Mouse (Mus musculus): ENCODE data around the gene Nr4a1. TPM values are rescaled to one million over a fixed set of nuclear protein-coding genes. Genes with fewer than 3 reads are reported as not detected.

The Nr4a1 gene
- polyA plus RNA-seq, 1 experiment, result 136 TPM

DNA sequence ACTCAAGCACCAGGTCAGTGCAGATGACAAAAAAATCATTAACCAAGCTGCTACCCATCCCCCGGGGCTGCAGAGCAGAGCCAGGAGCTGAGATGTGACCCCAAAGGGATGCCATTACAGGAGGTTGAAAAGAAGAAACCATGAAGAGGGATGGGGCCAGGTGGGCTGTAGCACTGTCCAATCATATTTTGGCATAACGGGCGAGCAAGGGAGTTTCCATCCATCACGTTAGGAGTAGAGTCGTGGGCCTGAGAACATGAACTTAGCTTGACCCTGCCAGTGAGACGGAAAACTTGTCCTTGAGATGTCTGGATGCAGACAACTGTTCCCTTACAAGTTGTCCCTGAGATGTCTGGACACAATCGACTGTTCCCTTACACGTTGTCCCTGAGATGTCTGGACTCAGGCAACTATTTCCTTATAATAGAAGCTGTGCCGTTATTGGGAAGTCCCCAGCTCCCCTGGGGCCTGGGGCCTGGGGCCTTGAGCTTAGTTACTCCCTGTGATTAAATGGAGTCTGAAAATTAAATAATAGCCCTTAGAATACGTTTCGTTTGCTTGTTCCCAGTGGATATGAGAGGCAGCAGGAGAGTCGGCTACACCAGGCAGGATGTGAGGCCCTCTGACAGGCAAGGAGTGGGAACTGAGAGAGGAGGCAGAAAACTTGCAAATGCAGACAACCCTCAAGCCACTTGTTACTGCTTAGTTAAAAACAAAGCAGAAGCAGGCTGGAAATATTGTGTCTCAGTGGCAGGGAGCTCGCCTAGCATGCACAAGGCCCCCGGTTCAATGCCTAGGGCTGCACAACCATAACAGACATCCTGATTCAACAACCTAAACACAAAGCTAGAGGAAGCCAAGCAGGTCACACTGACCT, 65.1 kb downstream of the Nr4a1 start:
- H3K27ac ChIP-seq (replicated peaks; ENCODE audit: low read depth, low read length), result peak overlapping the region; percentile 67
- H3K4me1 ChIP-seq (ENCODE audit: control insufficient read depth, insufficient read depth, insufficient read length, low read length), result peaks cover 33% of the 10 kb centered on the region
- H3K4me3 ChIP-seq (ENCODE audit: insufficient read depth, low read depth, low read length), result no peak overlapping the region

DNA sequence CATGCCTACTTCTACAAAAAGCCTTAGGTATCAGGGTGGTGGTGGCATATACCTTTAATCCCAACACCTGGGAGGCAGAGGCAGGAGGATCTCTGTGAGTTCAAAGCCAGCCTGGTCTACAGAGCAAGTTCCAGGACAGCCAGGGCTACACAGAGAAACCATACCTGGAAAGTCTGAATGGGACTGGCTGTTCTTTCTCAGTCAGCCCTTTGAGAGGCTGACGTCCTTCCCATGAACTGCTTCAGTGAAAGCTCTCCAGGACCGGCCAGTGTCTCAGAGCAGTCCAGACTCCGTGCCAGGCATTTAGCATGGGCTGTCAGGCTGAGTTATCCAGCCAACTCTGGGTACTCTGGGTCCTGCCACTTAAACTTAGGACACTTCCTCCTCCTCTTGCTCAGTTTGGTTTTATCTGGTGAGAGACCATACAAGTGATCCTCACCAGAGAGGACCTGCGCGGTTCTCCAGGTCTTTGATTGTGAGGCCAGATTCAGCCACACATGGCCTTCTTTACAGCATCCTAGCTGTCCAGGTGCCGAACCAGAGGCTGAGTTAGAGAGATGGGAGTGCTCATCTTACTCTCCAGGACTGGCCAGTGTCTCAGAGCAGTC, 66.0 kb downstream of the Nr4a1 start:
- peak overlapping the region; percentile 40 for H3K27ac ChIP-seq (replicated peaks; ENCODE audit: low read depth, low read length)

DNA sequence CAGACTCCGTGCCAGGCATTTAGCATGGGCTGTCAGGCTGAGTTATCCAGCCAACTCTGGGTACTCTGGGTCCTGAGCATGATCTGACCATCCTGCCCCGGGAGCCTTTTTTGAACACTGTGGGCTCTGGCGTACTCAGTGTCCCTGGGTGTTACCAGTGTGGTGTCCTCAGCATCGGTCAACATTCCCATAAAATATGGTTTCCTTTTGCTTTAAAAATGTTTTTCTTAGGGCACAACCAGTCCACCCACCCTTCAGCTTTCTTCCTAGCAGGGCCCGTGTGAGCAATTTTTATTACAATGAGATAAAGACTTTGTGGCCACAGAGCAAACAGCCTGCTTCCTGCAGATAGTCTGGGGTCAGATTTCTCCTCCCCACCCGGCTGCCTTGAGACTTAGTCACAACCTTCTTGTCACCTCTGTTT, 66.6 kb downstream of the Nr4a1 start:
- H3K27ac ChIP-seq (replicated peaks; ENCODE audit: low read depth, low read length), result peak overlapping the region; percentile 40
- peaks cover 33% of the 10 kb centered on the region for H3K4me1 ChIP-seq (ENCODE audit: control insufficient read depth, insufficient read depth, insufficient read length, low read length)
- no peak overlapping the region for H3K4me3 ChIP-seq (ENCODE audit: insufficient read depth, low read depth, low read length)

More for the DNA sequence above, 66.0 kb downstream of the Nr4a1 start:
- no peak overlapping the region for H3K4me3 ChIP-seq (ENCODE audit: insufficient read depth, low read depth, low read length)
- peaks cover 33% of the 10 kb centered on the region for H3K4me1 ChIP-seq (ENCODE audit: control insufficient read depth, insufficient read depth, insufficient read length, low read length)

DNA sequence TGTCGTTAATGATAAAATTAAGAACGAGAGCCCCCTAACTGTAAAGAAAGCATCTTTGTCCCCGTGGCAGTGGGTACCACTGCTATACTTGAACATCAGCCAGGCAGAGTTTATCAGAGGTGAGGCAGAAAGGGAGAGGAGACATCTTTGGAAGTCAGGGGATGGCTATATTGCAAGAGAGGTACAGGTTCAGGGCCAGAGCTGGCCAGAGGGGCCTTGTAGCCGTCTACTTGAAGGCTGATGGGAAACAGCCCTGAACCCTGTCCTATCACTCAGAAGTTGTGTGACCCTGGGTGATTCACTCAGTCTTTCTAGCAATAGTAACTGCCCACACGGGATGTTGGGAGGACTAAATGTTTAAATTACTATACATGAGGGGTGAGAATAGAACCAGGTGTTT, 67.1 kb downstream of the Nr4a1 start:
- Histone ChIP-seq H3K27ac (replicated peaks; ENCODE audit: low read depth, low read length) (no peak overlapping the region), H3K4me1 (ENCODE audit: control insufficient read depth, insufficient read depth, insufficient read length, low read length) (peaks cover 33% of the 10 kb centered on the region), H3K4me3 (ENCODE audit: insufficient read depth, low read depth, low read length) (no peak overlapping the region)

DNA sequence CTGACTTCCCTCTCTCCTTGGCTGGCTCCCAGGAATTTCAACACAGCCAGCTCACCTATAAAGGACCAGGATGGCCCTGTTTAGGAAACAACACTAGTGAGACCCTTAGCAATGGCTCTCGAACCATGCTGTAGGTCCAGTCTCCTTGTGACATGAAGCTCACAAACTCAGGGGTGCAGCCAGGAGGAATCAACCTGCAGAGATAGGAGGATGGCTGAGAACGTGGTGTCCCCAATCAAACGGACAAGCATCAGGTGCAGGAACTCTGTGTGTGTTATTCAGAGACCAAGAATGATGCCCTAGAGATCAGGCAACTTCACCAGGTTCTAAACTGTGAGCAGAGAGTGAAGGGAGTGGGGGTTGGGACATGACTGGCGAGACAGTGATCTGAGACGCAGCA, 68.0 kb downstream of the Nr4a1 start:
- H3K4me3 ChIP-seq (ENCODE audit: insufficient read depth, low read depth, low read length), result no peak overlapping the region
- H3K27ac ChIP-seq (replicated peaks; ENCODE audit: low read depth, low read length), result peak overlapping the region; percentile 63
- peaks cover 29% of the 10 kb centered on the region for H3K4me1 ChIP-seq (ENCODE audit: control insufficient read depth, insufficient read depth, insufficient read length, low read length)

DNA sequence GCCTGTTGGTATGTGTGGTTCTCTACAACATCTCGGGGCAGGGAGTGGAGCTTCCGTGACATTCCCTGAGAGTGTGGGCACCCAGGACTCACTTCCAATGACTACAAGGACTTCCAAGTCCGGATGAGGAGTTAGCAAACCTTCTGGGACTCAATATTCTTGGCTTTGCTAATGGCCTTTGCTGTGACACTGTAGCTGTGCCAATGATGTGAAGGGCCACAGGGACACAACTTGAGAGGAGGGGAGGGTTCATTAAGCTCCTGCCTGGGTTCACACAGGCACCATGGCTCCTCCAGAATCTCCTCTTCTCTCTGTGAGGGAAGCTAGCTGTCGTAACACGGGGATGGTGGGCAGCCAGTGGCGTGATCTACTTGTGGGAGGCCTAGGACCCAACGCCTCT, 68.6 kb downstream of the Nr4a1 start:
- Histone ChIP-seq H3K27ac (replicated peaks; ENCODE audit: low read depth, low read length) (peak overlapping the region; percentile 100), H3K4me1 (ENCODE audit: control insufficient read depth, insufficient read depth, insufficient read length, low read length) (peaks cover 27% of the 10 kb centered on the region), H3K4me3 (ENCODE audit: insufficient read depth, low read depth, low read length) (peak overlapping the region; percentile 62)

DNA sequence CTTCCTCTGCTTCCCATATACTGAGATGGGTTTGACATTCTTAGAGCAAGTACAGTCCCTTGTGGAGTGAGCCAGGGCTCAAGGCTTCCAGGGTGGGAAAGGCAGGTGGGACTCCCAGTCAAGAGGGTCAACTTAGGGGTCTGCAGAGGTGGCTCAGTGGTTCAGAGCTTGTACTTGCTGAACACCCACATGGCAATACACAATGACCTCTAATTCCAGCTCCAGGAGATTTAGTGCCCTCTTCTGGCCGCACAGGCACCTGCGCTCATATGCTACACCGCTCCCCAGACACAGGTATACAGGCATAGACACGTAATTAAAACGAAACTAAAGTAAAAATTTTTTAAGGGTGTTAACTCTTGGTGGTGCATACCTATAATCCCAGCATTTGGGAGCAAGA, 69.4 kb downstream of the Nr4a1 start:
- peaks cover 22% of the 10 kb centered on the region for H3K4me1 ChIP-seq (ENCODE audit: control insufficient read depth, insufficient read depth, insufficient read length, low read length)
- H3K27ac ChIP-seq (replicated peaks; ENCODE audit: low read depth, low read length), result peak overlapping the region; percentile 91
- 0 out of 2 replicates have a peak overlapping the region, but pooled peaks have one; percentile 14 for H3K4me3 ChIP-seq (ENCODE audit: insufficient read depth, low read depth, low read length)

Other genes with a start within 250 kb of the Nr4a1 start
- not detected in 2 replicates for gene Gm47841, start 206.9 kb upstream of the Nr4a1 start, polyA plus RNA-seq (2012; ENCODE audit: insufficient read depth, insufficient read length, missing spikeins)
- gene Fignl2, start 175.7 kb upstream of the Nr4a1 start, polyA plus RNA-seq (2012; ENCODE audit: insufficient read depth, insufficient read length, missing spikeins), result 2.9 and 3.0 TPM in 2 replicates
- not detected in 2 replicates for gene Ankrd33, start 138.5 kb upstream of the Nr4a1 start, polyA plus RNA-seq (2012; ENCODE audit: insufficient read depth, insufficient read length, missing spikeins)
- 9.4 and 13.7 TPM in 2 replicates for gene Acvrl1, start 125.7 kb upstream of the Nr4a1 start, polyA plus RNA-seq (2012; ENCODE audit: insufficient read depth, insufficient read length, missing spikeins)
- gene Acvr1b, start 80.2 kb upstream of the Nr4a1 start, polyA plus RNA-seq (2012; ENCODE audit: insufficient read depth, insufficient read length, missing spikeins), result 3.1 and 3.2 TPM in 2 replicates
- 1.7 and 3.7 TPM in 2 replicates for gene Grasp, start 30.1 kb upstream of the Nr4a1 start, polyA plus RNA-seq (2012; ENCODE audit: insufficient read depth, insufficient read length, missing spikeins)
- gene Atg101, start 30.0 kb downstream of the Nr4a1 start, polyA plus RNA-seq (2012; ENCODE audit: insufficient read depth, insufficient read length, missing spikeins), result 34.8 and 38.0 TPM in 2 replicates
- 0.91 TPM in 1 of 2 replicates, not detected in the other for gene 6030408B16Rik, start 38.9 kb downstream of the Nr4a1 start, polyA plus RNA-seq (2012; ENCODE audit: insufficient read depth, insufficient read length, missing spikeins)
- gene Krt80, start 115.9 kb downstream of the Nr4a1 start, polyA plus RNA-seq (2012; ENCODE audit: insufficient read depth, insufficient read length, missing spikeins), result 1.5 and 2.3 TPM in 2 replicates
- not detected in 2 replicates for gene Krt7, start 156.8 kb downstream of the Nr4a1 start, polyA plus RNA-seq (2012; ENCODE audit: insufficient read depth, insufficient read length, missing spikeins)
- not detected in 2 replicates for gene Krt87, start 184.5 kb downstream of the Nr4a1 start, polyA plus RNA-seq (2012; ENCODE audit: insufficient read depth, insufficient read length, missing spikeins)
- gene Krt88, start 193.5 kb downstream of the Nr4a1 start, polyA plus RNA-seq (2012; ENCODE audit: insufficient read depth, insufficient read length, missing spikeins), result not detected in 2 replicates
- not detected in 2 replicates for gene Krt81, start 209.5 kb downstream of the Nr4a1 start, polyA plus RNA-seq (2012; ENCODE audit: insufficient read depth, insufficient read length, missing spikeins)
- not detected in 2 replicates for gene Krt86, start 219.2 kb downstream of the Nr4a1 start, polyA plus RNA-seq (2012; ENCODE audit: insufficient read depth, insufficient read length, missing spikeins)
- not detected in 2 replicates for gene Krt83, start 237.2 kb downstream of the Nr4a1 start, polyA plus RNA-seq (2012; ENCODE audit: insufficient read depth, insufficient read length, missing spikeins)